Mouse (Mus musculus) intestine, embryonic 16.5 days (tissue): ENCODE measurements around the gene Draxin. TPM values are rescaled to one million over a fixed set of nuclear protein-coding genes. Genes with fewer than 3 reads are reported as not detected.

Experiments
- ATAC-seq: fragments of 200-750 bp; cut with Nextera tagmentation; 2 replicates; pipeline ENCODE4 v1.8.0; 2017; ENCODE audit warnings: moderate TSS enrichment, moderate library complexity
- H3K27ac ChIP-seq: fragments of 300-500 bp; sonication (generic); 2 replicates; pipeline ENCODE4 v1.5.1; 2014; ENCODE audit warnings: mild to moderate bottlenecking, low read length
- H3K27me3 ChIP-seq: fragments of 300-500 bp; sonication (generic); replicated peaks from 2 replicates; pipeline ENCODE4 v1.6.1; 2014; ENCODE audit warnings: low read length, control low read depth, mixed read lengths; ENCODE audit not compliant: control insufficient read depth, insufficient read depth
- H3K36me3 ChIP-seq: fragments of 300-500 bp; sonication (generic); 2 replicates; pipeline ENCODE4 v1.6.1; 2014; ENCODE audit warnings: low read length, control low read depth; ENCODE audit not compliant: control insufficient read depth, insufficient read depth
- H3K4me1 ChIP-seq: fragments of 300-500 bp; sonication (generic); 2 replicates; pipeline ENCODE4 v1.6.1; 2014; ENCODE audit warnings: low read length, control low read depth, mixed read lengths; ENCODE audit not compliant: control insufficient read depth, insufficient read depth
- H3K4me2 ChIP-seq: fragments of 300-500 bp; sonication (generic); 2 replicates; pipeline ENCODE4 v1.6.1; 2014; ENCODE audit warnings: low read depth, low read length, control low read depth
- H3K4me3 ChIP-seq: fragments of 300-500 bp; sonication (generic); 2 replicates; pipeline ENCODE4 v1.5.1; 2014; ENCODE audit warnings: mild to moderate bottlenecking, low read length
- H3K9ac ChIP-seq: fragments of 300-500 bp; sonication (generic); 2 replicates; pipeline ENCODE4 v1.6.1; 2014; ENCODE audit warnings: low read depth, low read length
- H3K9me3 ChIP-seq: fragments of 300-500 bp; sonication (generic); 2 replicates; pipeline ENCODE4 v1.6.1; 2016; ENCODE audit warnings: low read length, control low read depth; ENCODE audit not compliant: control insufficient read depth
- WGBS: fragments of 180-500 bp; shearing (Covaris S2); extraction: QIAGEN DNeasy Blood & Tissue Kit; methylation state at CpG from one replicate; pipeline ENCODE4 v1.1.7; 2014; 5-methylcytosine and 5-hydroxymethylcytosine counted together
- polyA plus RNA-seq: library from polyadenylated mRNA; unstranded; fragments of >200 nt; fragmentation: Nextera tagmentation; extraction: Ambion mirVana; gene quantifications from 2 replicates; pipeline ENCODE4 v1.2.1, GENCODE M21; 2015

Draxin gene
- polyA plus RNA-seq, 1 experiment from 2014 or later = 0.07 TPM

- Histone ChIP-seq H3K4me2 (peak overlapping the region; percentile 80), H3K27me3 (no peaks in the 10 kb centered on the region), H3K4me3 (peak overlapping the region; percentile 76), H3K27ac (peak overlapping the region; percentile 84), H3K36me3 (no peaks in the 10 kb centered on the region), H3K9ac (peak overlapping the region; percentile 70), H3K4me1 (no peaks in the 10 kb centered on the region), H3K9me3 (no peaks in the 10 kb centered on the region)
- ATAC-seq = peak; percentile 97
- WGBS = under 1% methylated on average over 60 of the region's 65 CpGs
Observed at GRCm38 (mm10) chr4:148140098-148141011, 9.9 kb upstream of the Draxin start.

DNA sequence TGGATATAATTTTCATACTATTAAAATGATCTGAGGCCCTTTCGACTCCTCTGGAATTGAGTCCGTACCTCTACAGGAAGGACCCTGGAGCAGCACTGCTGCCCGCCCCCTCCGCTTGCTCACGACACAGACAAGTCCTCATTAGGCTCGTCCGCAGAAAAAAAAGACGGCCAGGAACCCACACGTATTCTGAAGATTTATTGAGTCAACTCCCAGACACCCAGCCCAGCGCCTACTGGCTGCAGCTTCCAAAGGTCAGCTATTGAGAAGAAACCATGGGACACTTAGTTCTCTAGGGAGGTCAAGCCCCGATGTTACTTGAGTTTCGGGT lies 9.2 kb upstream of the Draxin start:
- Histone ChIP-seq H3K27ac (peak overlapping the region; percentile 84; the same call in 1 of the 2 replicates), H3K4me3 (peak overlapping the region; percentile 76), H3K36me3 (no peaks in the 10 kb centered on the region), H3K9ac (peak overlapping the region; percentile 70), H3K4me2 (peak overlapping the region; percentile 80), H3K4me1 (no peaks in the 10 kb centered on the region), H3K9me3 (no peaks in the 10 kb centered on the region), H3K27me3 (no peaks in the 10 kb centered on the region)
- WGBS = under 1% methylated on average over 12 of the region's 12 CpGs
- ATAC-seq = peak; percentile 30

- Histone ChIP-seq H3K4me3 (no peak overlapping the region), H3K9ac (no peak overlapping the region), H3K4me2 (no peak overlapping the region), H3K36me3 (no peaks in the 10 kb centered on the region), H3K27me3 (no peaks in the 10 kb centered on the region), H3K4me1 (no peaks in the 10 kb centered on the region), H3K27ac (no peak overlapping the region), H3K9me3 (no peaks in the 10 kb centered on the region)
- 67% methylated on average over 8 of the region's 8 CpGs for WGBS
- ATAC-seq = no peak
Observed at GRCm38 (mm10) chr4:148137503-148137902, 7.0 kb upstream of the Draxin start.

GRCm38 (mm10) chr4:148134988-148135387 lies 4.5 kb upstream of the Draxin start:
- peaks cover 7% of the 10 kb centered on the region for H3K4me1 ChIP-seq
- WGBS = 68% methylated on average over 8 of the region's 8 CpGs
- H3K27me3 ChIP-seq = peaks cover 22% of the 10 kb centered on the region
- H3K4me3 ChIP-seq = no peak overlapping the region
- H3K9ac ChIP-seq = no peak overlapping the region
- no peak overlapping the region for H3K4me2 ChIP-seq
- H3K36me3 ChIP-seq = no peaks in the 10 kb centered on the region
- ATAC-seq = no peak
- H3K9me3 ChIP-seq = no peaks in the 10 kb centered on the region
- H3K27ac ChIP-seq = no peak overlapping the region

GRCm38 (mm10) chr4:148131497-148132081 lies 1.1 kb upstream of the Draxin start:
- Histone ChIP-seq H3K27me3 (peaks cover 40% of the 10 kb centered on the region), H3K36me3 (no peaks in the 10 kb centered on the region), H3K9me3 (no peaks in the 10 kb centered on the region), H3K4me3 (peak overlapping the region; percentile 27; the same call in 1 of the 2 replicates), H3K4me1 (peaks cover 7% of the 10 kb centered on the region), H3K4me2 (peak overlapping the region; percentile 39), H3K27ac (no peak overlapping the region), H3K9ac (no peak overlapping the region)
- WGBS = 2% methylated on average over 21 of the region's 21 CpGs
- 0 out of 2 replicates have a peak, but pooled peaks have one; percentile 38 for ATAC-seq

DNA sequence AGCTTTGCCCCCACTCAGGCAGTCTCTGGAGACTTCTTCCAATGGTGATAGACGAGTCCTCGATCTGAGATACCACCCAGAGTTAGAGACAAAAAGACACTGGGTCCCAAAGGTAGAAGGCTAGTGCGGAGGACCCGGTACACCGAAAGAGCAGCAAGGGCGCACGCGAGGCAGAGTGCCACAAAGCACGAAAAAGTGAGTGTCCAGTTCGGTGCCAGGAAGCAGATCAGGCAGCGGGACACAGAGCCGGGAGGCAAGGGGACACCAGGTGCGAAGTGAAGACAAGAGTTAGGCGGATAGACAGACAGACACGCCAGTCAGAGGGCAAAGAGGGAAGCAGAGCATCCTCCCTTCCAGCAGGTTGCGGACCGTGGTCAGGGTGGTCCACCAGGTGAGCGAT lies 365 bp downstream of the Draxin start, which contains the start of gene Mad2l2:
Gene Mad2l2, plus strand, starts transcription at position 252 of the 400 bp plus-strand sequence.
- Histone ChIP-seq H3K9ac (peak within 1 kb of the TSS; percentile 66), H3K27me3 (peaks cover 40% of the 10 kb centered on the region), H3K36me3 (no peaks in the 10 kb centered on the region), H3K4me3 (peak within 1 kb of the TSS; percentile 60), H3K9me3 (no peaks in the 10 kb centered on the region), H3K4me2 (peak within 1 kb of the TSS; percentile 96), H3K27ac (no peak within 1 kb of the TSS), H3K4me1 (peaks cover 7% of the 10 kb centered on the region)
- under 1% methylated on average over 18 of the region's 18 CpGs for WGBS
- no peak; the same call in 1 of the 2 replicates for ATAC-seq

- Histone ChIP-seq H3K4me2 (no peak overlapping the region), H3K36me3 (no peaks in the 10 kb centered on the region), H3K27ac (no peak overlapping the region), H3K9ac (no peak overlapping the region), H3K27me3 (peaks cover 40% of the 10 kb centered on the region), H3K4me1 (peaks cover 7% of the 10 kb centered on the region), H3K9me3 (no peaks in the 10 kb centered on the region), H3K4me3 (no peak overlapping the region)
- ATAC-seq = no peak
- 65% methylated on average over 2 of the region's 2 CpGs for WGBS
Observed at GRCm38 (mm10) chr4:148128672-148129071, 1.8 kb downstream of the Draxin start.

GRCm38 (mm10) chr4:148128241-148128640 lies 2.3 kb downstream of the Draxin start:
- peaks cover 7% of the 10 kb centered on the region for H3K4me1 ChIP-seq
- H3K4me2 ChIP-seq = no peak overlapping the region
- no peaks in the 10 kb centered on the region for H3K36me3 ChIP-seq
- peaks cover 40% of the 10 kb centered on the region for H3K27me3 ChIP-seq
- no peak overlapping the region for H3K9ac ChIP-seq
- H3K27ac ChIP-seq = no peak overlapping the region
- no peak for ATAC-seq
- H3K9me3 ChIP-seq = no peaks in the 10 kb centered on the region
- no peak overlapping the region for H3K4me3 ChIP-seq
- WGBS = 56% methylated on average over 1 of the region's 1 CpGs

DNA sequence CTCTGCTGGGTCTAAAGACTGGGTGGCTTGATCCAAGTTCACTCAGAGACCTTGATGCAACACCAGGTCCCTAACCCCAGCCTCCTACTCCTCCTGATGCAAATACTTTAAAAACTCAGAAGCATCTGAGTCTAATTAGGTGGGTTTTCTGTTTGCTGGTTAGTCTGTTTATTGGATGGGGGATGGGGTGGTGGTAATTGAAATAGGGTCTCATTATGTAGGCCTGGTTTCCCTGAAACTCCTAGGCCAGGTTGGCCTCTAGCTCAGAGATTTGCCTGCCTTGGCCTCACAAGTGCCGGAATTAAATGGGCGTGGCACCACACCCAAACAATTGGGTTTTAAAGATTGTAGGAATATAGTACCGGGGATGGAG lies 7.8 kb downstream of the Draxin start:
- H3K4me1 ChIP-seq = no peaks in the 10 kb centered on the region; the same call in 1 of the 2 replicates
- no peak overlapping the region for H3K4me2 ChIP-seq
- WGBS = 64% methylated on average over 3 of the region's 3 CpGs
- H3K9ac ChIP-seq = no peak overlapping the region
- ATAC-seq = no peak
- H3K36me3 ChIP-seq = no peaks in the 10 kb centered on the region
- no peaks in the 10 kb centered on the region for H3K27me3 ChIP-seq
- H3K4me3 ChIP-seq = no peak overlapping the region
- no peaks in the 10 kb centered on the region for H3K9me3 ChIP-seq
- H3K27ac ChIP-seq = no peak overlapping the region
